Mouse (Mus musculus) lung, embryonic 14.5 days (tissue): ENCODE results near the gene Mapkbp1. TPM values are rescaled to one million over a fixed set of nuclear protein-coding genes. Genes with fewer than 3 reads are reported as not detected.

Experiments
- ATAC-seq: fragments of 200-750 bp; cut with Nextera tagmentation; 2 replicates; pipeline ENCODE4 v1.8.0; 2017; ENCODE audit warnings: mild to moderate bottlenecking, moderate TSS enrichment, moderate library complexity; ENCODE audit not compliant: insufficient read depth
- DNase-seq: peaks from one replicate; pipeline ENCODE4 v3.0.0-alpha.2; 2015
- H3K27ac ChIP-seq: fragments of 300-500 bp; sonication (generic); 2 replicates; pipeline ENCODE4 v1.5.1; 2014; ENCODE audit warnings: low read depth, mild to moderate bottlenecking, moderate library complexity
- H3K27me3 ChIP-seq: fragments of 300-500 bp; sonication (generic); 2 replicates; pipeline ENCODE4 v1.6.1; 2014; ENCODE audit warnings: low read length, control low read depth; ENCODE audit not compliant: insufficient read depth
- H3K36me3 ChIP-seq: fragments of 300-500 bp; sonication (generic); 2 replicates; pipeline ENCODE4 v1.6.1; 2014; ENCODE audit warnings: control low read depth; ENCODE audit not compliant: insufficient read depth
- H3K4me1 ChIP-seq: fragments of 300-500 bp; sonication (generic); 2 replicates; pipeline ENCODE4 v1.6.1; 2014; ENCODE audit warnings: antibody characterized with exemption, control low read depth; ENCODE audit not compliant: insufficient read depth
- H3K4me2 ChIP-seq: fragments of 300-500 bp; sonication (generic); 2 replicates; pipeline ENCODE4 v1.6.1; 2014; ENCODE audit warnings: mild to moderate bottlenecking
- H3K4me3 ChIP-seq: fragments of 300-500 bp; sonication (generic); 2 replicates; pipeline ENCODE4 v1.5.1; 2014; ENCODE audit warnings: low read depth, low read length
- H3K9ac ChIP-seq: fragments of 300-500 bp; sonication (generic); 2 replicates; pipeline ENCODE4 v1.6.1; 2014
- H3K9me3 ChIP-seq: fragments of 300-500 bp; sonication (generic); 2 replicates; pipeline ENCODE4 v1.6.1; 2016; ENCODE audit warnings: low read depth, low read length, control low read depth
- CTCF ChIP-seq: IDR thresholded peaks from 2 replicates; pipeline ENCODE4 v1.5.1; 2016; ENCODE audit warnings: antibody characterized with exemption, low read depth
- WGBS: fragments of 180-500 bp; shearing (Covaris S2); extraction: QIAGEN DNeasy Blood & Tissue Kit; methylation state at CpG from one replicate; pipeline ENCODE4 v1.1.7; 2014; 5-methylcytosine and 5-hydroxymethylcytosine counted together
- polyA plus RNA-seq: library from polyadenylated mRNA; unstranded; fragments of >200 nt; fragmentation: Nextera tagmentation; extraction: Ambion mirVana; gene quantifications from 2 replicates; pipeline ENCODE4 v1.2.1, GENCODE M21; 2014

Mapkbp1 gene
- polyA plus RNA-seq, 1 experiment from 2014 or later = 3.4 TPM

- Histone ChIP-seq H3K9ac (no peak overlapping the region), H3K4me2 (no peak overlapping the region), H3K27ac (no peak overlapping the region), H3K36me3 (peaks cover 6% of the 10 kb centered on the region), H3K4me1 (no peaks in the 10 kb centered on the region), H3K4me3 (no peak overlapping the region), H3K9me3 (no peaks in the 10 kb centered on the region), H3K27me3 (no peaks in the 10 kb centered on the region)
- no peak for DNase-seq
- ATAC-seq = no peak
- no peak for TF ChIP-seq CTCF
- WGBS = 82% methylated on average over 4 of the region's 4 CpGs
These were observed 35.2 kb downstream of the Mapkbp1 start for GRCm38 (mm10) chr2:120007680-120008210.

DNA sequence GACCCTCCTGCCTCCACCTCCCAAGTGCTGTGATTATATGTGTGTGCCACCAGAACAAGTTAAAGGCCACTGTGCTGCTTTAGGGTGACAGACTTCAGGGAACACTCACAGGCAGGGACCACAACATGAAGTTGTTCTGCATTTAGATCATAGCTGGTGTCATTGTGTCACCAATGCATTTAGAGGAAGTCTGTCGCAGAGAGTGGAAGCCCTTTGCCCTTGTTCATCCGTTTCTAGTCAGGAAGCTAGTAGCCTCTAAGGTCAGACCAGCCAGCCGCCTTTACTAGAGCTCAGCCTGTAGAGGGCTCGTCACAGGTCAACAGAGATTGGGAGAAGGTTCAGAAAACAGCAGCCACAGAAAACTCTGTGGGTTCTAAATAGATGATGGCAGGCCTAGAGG, 36.2 kb downstream of the Mapkbp1 start:
- Histone ChIP-seq H3K27ac (no peak overlapping the region), H3K27me3 (no peaks in the 10 kb centered on the region), H3K36me3 (peaks cover 15% of the 10 kb centered on the region), H3K9ac (no peak overlapping the region), H3K4me2 (no peak overlapping the region), H3K9me3 (no peaks in the 10 kb centered on the region), H3K4me1 (no peaks in the 10 kb centered on the region), H3K4me3 (no peak overlapping the region)
- 42% methylated on average over 4 of the region's 4 CpGs for WGBS
- ATAC-seq (no peak), DNase-seq (peak; percentile 31)
- no peak for TF ChIP-seq CTCF

- no peaks in the 10 kb centered on the region for H3K9me3 ChIP-seq
- H3K4me3 ChIP-seq = no peak overlapping the region
- peaks cover 23% of the 10 kb centered on the region for H3K36me3 ChIP-seq
- ATAC-seq (no peak; the same call in 1 of the 2 replicates), DNase-seq (peak; percentile 89)
- WGBS = 67% methylated on average over 8 of the region's 8 CpGs
- no peak overlapping the region for H3K9ac ChIP-seq
- H3K4me2 ChIP-seq = no peak overlapping the region
- peak; percentile 84 for TF ChIP-seq CTCF
- H3K4me1 ChIP-seq = no peaks in the 10 kb centered on the region
- no peak overlapping the region for H3K27ac ChIP-seq
- H3K27me3 ChIP-seq = no peaks in the 10 kb centered on the region
These were observed 39.1 kb downstream of the Mapkbp1 start for GRCm38 (mm10) chr2:120011462-120012200.

DNA sequence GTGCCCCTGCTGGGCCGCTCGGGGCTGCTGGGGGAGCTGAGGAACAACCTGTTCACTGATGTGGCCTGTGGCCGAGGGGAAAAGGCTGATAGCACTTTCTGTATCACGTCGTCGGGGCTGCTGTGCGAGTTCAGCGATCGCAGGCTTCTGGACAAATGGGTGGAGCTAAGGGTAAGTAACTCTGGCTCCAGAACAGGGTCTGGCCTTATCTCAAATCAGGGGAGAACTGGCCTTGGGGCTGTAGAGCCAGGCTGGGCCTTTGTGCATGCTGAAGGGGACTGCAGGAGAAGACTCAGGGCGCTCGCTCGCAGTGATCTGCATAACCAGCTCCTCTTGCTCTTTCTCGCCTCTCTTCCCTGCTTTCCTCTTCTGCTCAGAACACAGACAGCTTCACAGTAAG, 40.4 kb downstream of the Mapkbp1 start:
- 77% methylated on average over 13 of the region's 13 CpGs for WGBS
- DNase-seq (no peak), ATAC-seq (no peak)
- H3K9me3 ChIP-seq = no peaks in the 10 kb centered on the region
- H3K9ac ChIP-seq = no peak overlapping the region; the same call in 1 of the 2 replicates
- no peak overlapping the region for H3K4me2 ChIP-seq
- TF ChIP-seq CTCF = no peak
- H3K4me1 ChIP-seq = no peaks in the 10 kb centered on the region
- H3K27ac ChIP-seq = no peak overlapping the region
- no peaks in the 10 kb centered on the region for H3K27me3 ChIP-seq
- peaks cover 35% of the 10 kb centered on the region for H3K36me3 ChIP-seq
- H3K4me3 ChIP-seq = no peak overlapping the region

- no peak for ATAC-seq
- Histone ChIP-seq H3K9me3 (no peaks in the 10 kb centered on the region), H3K27me3 (no peaks in the 10 kb centered on the region), H3K9ac (no peak overlapping the region), H3K4me3 (no peak overlapping the region), H3K4me1 (no peaks in the 10 kb centered on the region), H3K36me3 (peaks cover 46% of the 10 kb centered on the region), H3K4me2 (no peak overlapping the region), H3K27ac (no peak overlapping the region)
- no peak for TF ChIP-seq CTCF
- WGBS = 85% methylated on average over 2 of the region's 2 CpGs
- DNase-seq = no peak
These were observed 41.5 kb downstream of the Mapkbp1 start for GRCm38 (mm10) chr2:120013831-120014486.

DNA sequence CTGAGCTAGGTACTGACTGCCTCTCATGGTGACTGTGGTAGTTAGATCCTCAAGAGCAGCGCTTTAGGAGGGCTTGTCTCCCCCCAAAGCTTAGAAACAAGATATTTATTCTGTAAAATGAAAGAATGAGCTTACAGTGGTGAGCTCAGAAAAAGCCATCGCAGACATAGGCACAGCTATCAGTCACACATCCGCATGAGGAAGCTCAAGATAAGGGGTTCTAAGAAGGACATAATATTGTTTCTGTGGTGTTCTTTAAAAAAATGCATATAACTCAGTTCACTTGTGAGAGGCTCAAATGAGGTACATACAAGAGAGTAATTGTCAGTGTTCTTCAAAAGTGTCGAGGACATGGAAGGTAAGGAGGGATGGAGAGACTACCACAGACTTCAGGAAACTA, 43.4 kb downstream of the Mapkbp1 start:
- Histone ChIP-seq H3K4me2 (no peak overlapping the region), H3K9ac (no peak overlapping the region), H3K4me1 (no peaks in the 10 kb centered on the region), H3K4me3 (no peak overlapping the region), H3K9me3 (no peaks in the 10 kb centered on the region), H3K27ac (no peak overlapping the region), H3K27me3 (no peaks in the 10 kb centered on the region), H3K36me3 (peaks cover 65% of the 10 kb centered on the region)
- DNase-seq (no peak), ATAC-seq (no peak)
- 91% methylated on average over 4 of the region's 4 CpGs for WGBS
- no peak for TF ChIP-seq CTCF

GRCm38 (mm10) chr2:120017599-120017998, 45.1 kb downstream of the Mapkbp1 start:
- WGBS = 60% methylated on average over 12 of the region's 12 CpGs
- no peaks in the 10 kb centered on the region for H3K27me3 ChIP-seq

More at GRCm38 (mm10) chr2:120017599-120017998, 45.1 kb downstream of the Mapkbp1 start:
- peak; percentile 62 for DNase-seq
- Histone ChIP-seq H3K4me1 (no peaks in the 10 kb centered on the region), H3K4me2 (no peak overlapping the region), H3K9me3 (no peaks in the 10 kb centered on the region), H3K4me3 (no peak overlapping the region), H3K36me3 (peaks cover 81% of the 10 kb centered on the region), H3K9ac (no peak overlapping the region), H3K27ac (no peak overlapping the region)
- peak; percentile 75 for ATAC-seq
- no peak for TF ChIP-seq CTCF
